Mouse (Mus musculus) spleen, adult 2 months (tissue): Measurements from ENCODE around the gene Corin. TPM values are rescaled to one million over a fixed set of nuclear protein-coding genes. Genes with fewer than 3 reads are reported as not detected.

ENCODE experiments used
- DNase-seq, 2 experiments: peaks; one replicate each; pipeline versions ENCODE4 v3.0.0 to v3.0.0-alpha.2; 2012 to 2021; ENCODE audit warnings: low spot score in 2 of 2, low read depth in 1 of 2
- H3K27ac ChIP-seq: fragments of 200-500 bp; 2 replicates; pipeline ENCODE4 v1.5.1; 2012; ENCODE audit warnings: low read length, inconsistent platforms; ENCODE audit not compliant: insufficient read depth
- H3K27me3 ChIP-seq: fragments of 200-500 bp; 2 replicates; pipeline ENCODE4 v1.6.1; 2012; ENCODE audit warnings: mild to moderate bottlenecking, moderate library complexity, low read length, inconsistent platforms; ENCODE audit not compliant: control insufficient read depth, insufficient read depth
- H3K36me3 ChIP-seq: fragments of 200-500 bp; 2 replicates; pipeline ENCODE4 v1.6.1; 2012; ENCODE audit warnings: mild to moderate bottlenecking, low read length, inconsistent platforms; ENCODE audit not compliant: control insufficient read depth, insufficient read depth
- H3K4me1 ChIP-seq: fragments of 200-500 bp; 2 replicates; pipeline ENCODE4 v1.6.1; 2011; ENCODE audit warnings: inconsistent platforms; ENCODE audit not compliant: control insufficient read depth, insufficient read depth, insufficient read length
- H3K4me3 ChIP-seq: fragments of 200-500 bp; 2 replicates; pipeline ENCODE4 v1.5.1; 2011; ENCODE audit warnings: mild to moderate bottlenecking, inconsistent platforms; ENCODE audit not compliant: insufficient read depth, insufficient read length; ENCODE audit errors: extremely low read depth
- CTCF ChIP-seq: fragments of 200-500 bp; IDR thresholded peaks from 2 replicates; pipeline ENCODE4 v1.5.1; 2011; ENCODE audit warnings: mild to moderate bottlenecking, inconsistent platforms; ENCODE audit not compliant: insufficient read depth, insufficient read length, insufficient replicate concordance; ENCODE audit errors: extremely low read depth
- POLR2A ChIP-seq: fragments of 200-500 bp; IDR thresholded peaks from 2 replicates; pipeline ENCODE4 v1.6.1; 2011; ENCODE audit warnings: low read depth, low read length, inconsistent platforms
- WGBS: fragments of 180-500 bp; shearing (Covaris S2); methylation state at CpG from one replicate; pipeline ENCODE4 v1.1.7; 2018; 5-methylcytosine and 5-hydroxymethylcytosine counted together
- polyA plus RNA-seq: library from polyadenylated mRNA; depleted of rRNA; stranded (reverse); fragments of >200 nt; gene quantifications from 2 replicates; pipeline ENCODE4 v1.2.3, GENCODE M21; 2012

Corin gene
- polyA plus RNA-seq, 1 experiment = 0.02 TPM

- H3K4me1 ChIP-seq = no peaks in the 10 kb centered on the region
- TF ChIP-seq CTCF = no peak
- H3K27ac ChIP-seq = no peak overlapping the region
- 90% methylated on average over 3 of the region's 3 CpGs for WGBS
- H3K27me3 ChIP-seq = no peaks in the 10 kb centered on the region
- H3K4me3 ChIP-seq = no peak overlapping the region
- no peaks in the 10 kb centered on the region for H3K36me3 ChIP-seq
- no peak for DNase-seq
Measured at GRCm38 (mm10) chr5:72410841-72411240, 93.4 kb downstream of the Corin start.

- no peak for DNase-seq
- Histone ChIP-seq H3K4me3 (no peak overlapping the region), H3K36me3 (no peaks in the 10 kb centered on the region), H3K27ac (no peak overlapping the region), H3K27me3 (no peaks in the 10 kb centered on the region), H3K4me1 (no peaks in the 10 kb centered on the region)
- WGBS = 90% methylated on average over 9 of the region's 9 CpGs
- no peak for TF ChIP-seq POLR2A
- TF ChIP-seq CTCF = no peak
Measured at GRCm38 (mm10) chr5:72403376-72403775, 100.9 kb downstream of the Corin start.

- Histone ChIP-seq H3K4me3 (no peak overlapping the region), H3K27ac (no peak overlapping the region), H3K4me1 (no peaks in the 10 kb centered on the region), H3K27me3 (no peaks in the 10 kb centered on the region), H3K36me3 (no peaks in the 10 kb centered on the region)
- TF ChIP-seq POLR2A (no peak), CTCF (no peak)
- 92% methylated on average over 5 of the region's 5 CpGs for WGBS
- no peak for DNase-seq
Measured at GRCm38 (mm10) chr5:72402913-72403312, 101.4 kb downstream of the Corin start.

GRCm38 (mm10) chr5:72401778-72402177 is 102.5 kb downstream of the Corin start:
- TF ChIP-seq POLR2A (no peak), CTCF (no peak)
- Histone ChIP-seq H3K4me1 (no peaks in the 10 kb centered on the region), H3K36me3 (no peaks in the 10 kb centered on the region), H3K27ac (no peak overlapping the region), H3K27me3 (no peaks in the 10 kb centered on the region), H3K4me3 (no peak overlapping the region)
- no peak for DNase-seq
- 83% methylated on average over 10 of the region's 10 CpGs for WGBS

- H3K4me1 ChIP-seq = no peaks in the 10 kb centered on the region
- no peak overlapping the region for H3K4me3 ChIP-seq
- no peak for DNase-seq
- H3K27me3 ChIP-seq = no peaks in the 10 kb centered on the region
- H3K36me3 ChIP-seq = no peaks in the 10 kb centered on the region
- no peak overlapping the region for H3K27ac ChIP-seq
- TF ChIP-seq POLR2A (no peak), CTCF (no peak)
- 85% methylated on average over 3 of the region's 3 CpGs for WGBS
Measured at GRCm38 (mm10) chr5:72401251-72401650, 103.0 kb downstream of the Corin start.

GRCm38 (mm10) chr5:72382148-72382547 is 122.1 kb downstream of the Corin start:
- no peak overlapping the region; the same call in 1 of the 2 replicates for H3K4me3 ChIP-seq
- TF ChIP-seq CTCF (no peak), POLR2A (no peak)
- H3K27ac ChIP-seq = no peak overlapping the region
- WGBS = 66% methylated on average over 1 of the region's 1 CpGs
- DNase-seq = no peak
- H3K36me3 ChIP-seq = no peaks in the 10 kb centered on the region
- H3K4me1 ChIP-seq = no peaks in the 10 kb centered on the region
- H3K27me3 ChIP-seq = no peaks in the 10 kb centered on the region

GRCm38 (mm10) chr5:72380616-72381015 is 123.7 kb downstream of the Corin start:
- Histone ChIP-seq H3K27ac (no peak overlapping the region), H3K36me3 (no peaks in the 10 kb centered on the region), H3K27me3 (no peaks in the 10 kb centered on the region), H3K4me3 (no peak overlapping the region), H3K4me1 (no peaks in the 10 kb centered on the region)
- TF ChIP-seq POLR2A = no peak
- TF ChIP-seq CTCF = no peak
- no peak for DNase-seq
- 84% methylated on average over 8 of the region's 8 CpGs for WGBS
